Mouse (Mus musculus) thymus, postnatal 36 days (tissue): Measurements from ENCODE around the gene Cabp7.

ENCODE experiments used
- DNase-seq, 2 experiments: peaks; one replicate each; pipeline ENCODE4 v3.0.0; 2022; ENCODE audit warnings: mixed read lengths in 2 of 2

Cabp7 gene

DNA sequence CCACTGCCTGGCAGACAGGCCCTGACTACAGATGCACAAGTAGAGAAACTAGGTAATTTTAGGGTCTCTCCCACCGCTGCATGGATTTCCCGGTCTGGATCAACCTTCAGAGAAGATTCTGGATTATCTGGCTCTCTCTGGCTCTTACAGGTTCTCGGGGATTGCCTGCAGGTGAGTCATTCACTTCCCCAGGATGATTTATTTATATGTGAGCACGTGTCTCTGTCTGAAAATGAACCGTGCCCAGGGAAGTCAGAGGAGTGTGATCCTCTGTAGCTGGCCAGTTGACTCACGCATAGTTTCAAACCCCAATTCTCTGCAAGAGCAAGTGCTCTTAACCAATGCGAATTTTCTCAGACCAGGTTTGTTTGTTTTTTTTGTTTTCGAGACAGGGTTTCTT lies 45.9 kb downstream of the Cabp7 start:
- no peak for DNase-seq

GRCm38 (mm10) chr11:4697043-4697983 lies 49.3 kb downstream of the Cabp7 start:
- DNase-seq = no peak

- no peak for DNase-seq
These were observed 54.4 kb downstream of the Cabp7 start for GRCm38 (mm10) chr11:4692162-4692561.

DNA sequence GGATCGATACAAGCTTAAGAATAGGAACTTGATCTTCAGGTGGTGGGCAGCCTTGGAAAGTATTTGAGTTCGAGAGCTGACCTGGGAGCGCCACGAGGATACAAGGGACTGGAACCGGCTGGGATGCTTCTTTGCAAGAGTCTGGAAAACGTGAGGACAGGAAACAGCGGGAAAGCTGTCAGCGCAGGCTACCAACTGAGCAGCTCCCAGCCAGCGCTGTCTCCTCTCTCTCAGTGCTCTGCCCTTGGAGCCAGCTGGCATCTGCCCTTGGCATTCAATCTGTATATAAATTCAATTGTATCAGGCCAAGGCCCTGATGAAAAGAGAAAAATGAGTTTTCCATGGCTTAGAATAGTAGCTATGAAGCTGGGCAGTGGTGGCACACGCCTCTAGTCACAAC lies 55.4 kb downstream of the Cabp7 start:
- DNase-seq = no peak

DNA sequence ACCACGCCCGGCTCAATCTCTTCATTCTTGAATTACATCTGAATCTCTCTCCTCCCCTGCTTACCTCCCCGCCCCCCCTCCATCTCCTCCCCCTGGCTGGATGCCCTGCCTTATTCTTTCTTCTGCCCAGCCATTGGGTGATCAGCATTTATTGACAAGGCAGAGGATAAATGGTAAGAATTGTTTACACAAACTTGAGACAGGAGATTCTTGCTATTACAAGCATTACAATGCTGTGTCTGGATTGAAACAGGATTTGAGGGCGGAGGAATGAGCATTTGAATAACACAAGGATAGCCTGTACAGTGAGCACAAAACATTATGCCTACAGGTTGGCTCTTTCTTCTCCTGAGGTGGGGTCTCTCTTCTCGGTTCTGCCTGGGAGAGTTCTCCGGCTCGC lies 56.2 kb downstream of the Cabp7 start:
- DNase-seq = no peak

GRCm38 (mm10) chr11:4688632-4689380 lies 57.8 kb downstream of the Cabp7 start:
- no peak for DNase-seq

GRCm38 (mm10) chr11:4687874-4688273 lies 58.7 kb downstream of the Cabp7 start:
- DNase-seq = no peak

DNA sequence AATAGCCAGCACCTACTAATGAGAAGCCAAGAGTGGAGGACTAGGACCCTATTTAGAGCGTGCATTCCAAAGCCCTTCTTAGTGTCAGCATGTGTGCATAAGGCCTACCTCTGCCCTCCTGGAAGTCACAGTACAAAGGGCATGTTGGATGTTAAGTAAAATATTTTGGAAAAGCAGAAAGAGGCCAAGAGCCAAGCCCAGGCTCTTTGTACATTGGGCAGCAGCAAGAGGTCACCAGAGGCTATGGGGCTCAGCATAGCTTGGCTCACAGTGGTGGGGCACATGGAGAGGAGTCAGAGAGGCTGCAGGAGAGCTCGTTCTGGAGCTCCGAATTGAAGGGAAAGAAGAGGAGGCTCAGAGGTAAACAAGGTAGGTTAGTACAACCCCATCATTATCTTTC lies 59.6 kb downstream of the Cabp7 start:
- no peak for DNase-seq
